Mouse (Mus musculus) pancreas, adult 10 weeks (tissue): Measurements from ENCODE around the gene Pou4f2. TPM values are rescaled to one million over a fixed set of nuclear protein-coding genes. Genes with fewer than 3 reads are reported as not detected.

Experiments used
- polyA plus RNA-seq: library from polyadenylated mRNA; stranded (reverse); fragments of 350-450 nt; fragmentation: Illumina TruSeq; extraction: RNeasy Lipid Tissue Mini Kit (QIAGEN cat#74804); gene quantifications from one replicate; pipeline ENCODE4 v1.2.3, GENCODE M21; 2015; ENCODE audit warnings: low read depth, low replicate concordance; ENCODE audit not compliant: insufficient read depth

Pou4f2 gene
- not detected for polyA plus RNA-seq

DNA sequence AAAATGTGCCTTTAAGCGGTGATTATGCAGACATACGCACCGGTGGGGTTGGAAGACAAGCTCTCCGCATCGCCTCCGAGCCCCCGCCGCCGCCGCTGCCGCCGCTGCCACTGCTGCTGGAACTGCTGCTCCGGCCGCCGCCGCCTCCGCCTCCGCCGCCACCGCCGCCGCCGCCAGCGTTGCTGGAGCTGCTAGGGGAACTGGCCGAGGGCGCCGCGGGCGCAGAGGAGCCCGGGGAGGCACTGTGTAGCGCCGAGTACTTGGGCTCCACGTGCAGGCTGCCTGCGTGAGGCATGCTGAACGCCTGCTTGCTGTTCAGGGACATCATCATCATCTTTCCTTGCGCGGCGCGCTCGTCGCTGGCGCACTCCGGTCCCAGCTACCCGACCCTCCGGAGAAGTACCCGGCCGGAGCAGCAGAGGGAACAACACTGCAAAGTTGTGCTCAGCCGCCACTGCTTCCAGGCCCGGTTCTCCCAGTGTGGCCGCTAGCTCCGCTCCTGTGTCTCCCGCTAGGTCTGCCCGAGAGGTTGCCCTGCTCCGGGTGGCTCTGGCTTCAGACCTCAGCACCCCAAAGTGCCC, at the start of gene Pou4f2:
Gene Pou4f2, minus strand, starts transcription at position 575 of the 581 bp plus-strand sequence.

Other genes with a start within 250 kb of the Pou4f2 start
- gene Ttc29, start 223.3 kb downstream of the Pou4f2 start, polyA plus RNA-seq, result not detected
- 8.9 TPM for gene Rbmxl1, start 72.3 kb upstream of the Pou4f2 start, polyA plus RNA-seq
- gene Slc10a7, start 72.7 kb upstream of the Pou4f2 start, polyA plus RNA-seq, result 4.9 TPM